Mouse (Mus musculus) kidney, adult 2 months (tissue): ENCODE results near the gene Icam2.

Experiments used
- CTCF ChIP-seq: fragments of 200-500 bp; conservative IDR thresholded peaks from 2 replicates; pipeline ENCODE4 v1.5.1; 2011; ENCODE audit warnings: low read depth, mild to moderate bottlenecking, control low read depth, low read length, moderate library complexity, mixed read lengths; ENCODE audit not compliant: insufficient read depth, insufficient read length
- POLR2A ChIP-seq: fragments of 200-500 bp; IDR thresholded peaks from one replicate; pipeline ENCODE4 v1.6.1; 2011; ENCODE audit warnings: low read depth, low read length, control low read depth

- TF ChIP-seq CTCF (no peak), POLR2A (no peak)
These were observed 38.1 kb downstream of the Icam2 start for GRCm38 (mm10) chr11:106349772-106350171.
